Mouse (Mus musculus) CH12.LX (cell line): Measurements from ENCODE around the gene Irf6. TPM values are rescaled to one million over a fixed set of nuclear protein-coding genes. Genes with fewer than 3 reads are reported as not detected.
A peak's percentile ranks its signal among the peaks of the same experiment; 100 is the strongest.

Experiments
- DNase-seq: peaks from one replicate; pipeline ENCODE4 v3.0.0-alpha.2; 2013; ENCODE audit errors: extremely low read depth
- H3K27ac ChIP-seq: 2 replicates; pipeline ENCODE4 v1.5.1; 2012; ENCODE audit warnings: low read depth, mild to moderate bottlenecking, control low read depth, moderate library complexity; ENCODE audit not compliant: insufficient read depth
- H3K27me3 ChIP-seq: replicated peaks from 2 replicates; pipeline ENCODE3; 2012; ENCODE audit warnings: inconsistent platforms
- H3K36me3 ChIP-seq, 2 experiments: replicated peaks in 1 of 2; 2 replicates each; pipeline versions ENCODE3 to v1.6.1; 2012; ENCODE audit warnings: inconsistent platforms in 1 of 2, low read length in 1 of 2, mild to moderate bottlenecking in 1 of 2, mixed read lengths in 1 of 2, moderate library complexity in 1 of 2; ENCODE audit not compliant: control insufficient read depth in 1 of 2, insufficient read depth in 1 of 2
- H3K4me1 ChIP-seq, 2 experiments: 2 replicates each; pipeline ENCODE4 v1.6.1; 2012; ENCODE audit warnings: inconsistent platforms in 1 of 2, moderate library complexity in 1 of 2; ENCODE audit not compliant: insufficient read depth in 2 of 2, control insufficient read depth in 1 of 2
- H3K4me2 ChIP-seq: 2 replicates; pipeline ENCODE4 v1.6.1; 2012; ENCODE audit warnings: low read depth, mild to moderate bottlenecking, control low read depth; ENCODE audit not compliant: poor library complexity, insufficient read depth, severe bottlenecking
- H3K4me3 ChIP-seq, 3 experiments: fragments of 150-350 bp in 1 of 3; sonication (generic) in 1 of 3; replicated peaks in 1 of 3; 2 replicates each; pipeline versions ENCODE3 to v1.5.1; 2011 to 2012; ENCODE audit warnings: low read depth in 2 of 3, low read length in 2 of 3, mild to moderate bottlenecking in 2 of 3, moderate library complexity in 2 of 3, control low read depth in 1 of 3, improper control_type of control experiment in 1 of 3, inconsistent platforms in 1 of 3, mixed read lengths in 1 of 3; ENCODE audit not compliant: poor library complexity in 1 of 3
- H3K79me2 ChIP-seq: replicated peaks from 2 replicates; pipeline ENCODE4 v1.6.1; 2012; ENCODE audit warnings: mild to moderate bottlenecking, moderate library complexity; ENCODE audit not compliant: control insufficient read depth, poor library complexity, insufficient read depth, severe bottlenecking; ENCODE audit errors: extremely low read depth
- H3K9ac ChIP-seq: 2 replicates; pipeline ENCODE4 v1.6.1; 2012; ENCODE audit warnings: low read depth, mild to moderate bottlenecking, control low read depth, moderate library complexity; ENCODE audit not compliant: insufficient read depth
- H3K9me3 ChIP-seq: replicated peaks from 2 replicates; pipeline ENCODE3; 2012; ENCODE audit warnings: low read length, inconsistent platforms, mixed read lengths
- CHD2 ChIP-seq: IDR thresholded peaks from 2 replicates; pipeline ENCODE4 v1.6.1; 2011; ENCODE audit warnings: low read length, improper control_type of control experiment
- CTCF ChIP-seq, 2 experiments: IDR thresholded peaks in 1 of 2; conservative IDR thresholded peaks in 1 of 2; 2 replicates each; pipeline ENCODE4 v1.5.1; 2011 to 2012; ENCODE audit warnings: low read depth in 2 of 2, low read length in 2 of 2, improper control_type of control experiment in 1 of 2, inconsistent platforms in 1 of 2, mild to moderate bottlenecking in 1 of 2, moderate library complexity in 1 of 2
- E2F4 ChIP-seq: IDR thresholded peaks from 2 replicates; pipeline ENCODE4 v1.6.1; 2011; ENCODE audit warnings: low read depth, low read length, improper control_type of control experiment; ENCODE audit not compliant: insufficient replicate concordance
- GABPA ChIP-seq: IDR thresholded peaks from 2 replicates; pipeline ENCODE4 v1.6.1; 2012; ENCODE audit warnings: low read depth, low read length, improper control_type of control experiment, inconsistent platforms; ENCODE audit not compliant: insufficient replicate concordance
- HCFC1 ChIP-seq: IDR thresholded peaks from 2 replicates; pipeline ENCODE4 v1.6.1; 2012; ENCODE audit warnings: low read depth, mild to moderate bottlenecking, inconsistent platforms, low read length, improper control_type of control experiment
- KAT2A ChIP-seq: IDR thresholded peaks from 2 replicates; pipeline ENCODE4 v1.6.1; 2012; ENCODE audit warnings: low read length, improper control_type of control experiment, inconsistent platforms; ENCODE audit not compliant: insufficient replicate concordance
- MAFK ChIP-seq: IDR thresholded peaks from 2 replicates; pipeline ENCODE4 v1.6.1; 2011; ENCODE audit warnings: low read length, improper control_type of control experiment; ENCODE audit not compliant: insufficient replicate concordance
- MAX ChIP-seq: IDR thresholded peaks from 2 replicates; pipeline ENCODE4 v1.6.1; 2011; ENCODE audit warnings: low read length, improper control_type of control experiment
- MAZ ChIP-seq: IDR thresholded peaks from 2 replicates; pipeline ENCODE4 v1.6.1; 2012; ENCODE audit warnings: low read depth, mild to moderate bottlenecking, inconsistent platforms, low read length, improper control_type of control experiment, moderate library complexity
- MYC ChIP-seq: IDR thresholded peaks from 2 replicates; pipeline ENCODE4 v1.6.1; 2011; ENCODE audit warnings: low read depth, mild to moderate bottlenecking, improper control_type of control experiment, low read length
- NELFE ChIP-seq: IDR thresholded peaks from 2 replicates; pipeline ENCODE4 v1.6.1; 2011; ENCODE audit warnings: low read depth, low read length, improper control_type of control experiment
- NRF1 ChIP-seq: IDR thresholded peaks from 2 replicates; pipeline ENCODE4 v1.6.1; 2014; ENCODE audit warnings: low read depth, mild to moderate bottlenecking, inconsistent platforms, low read length, improper control_type of control experiment, moderate library complexity
- POLR2AphosphoS2 ChIP-seq: IDR thresholded peaks from 2 replicates; pipeline ENCODE4 v1.6.1; 2011; ENCODE audit warnings: low read depth, low read length, improper control_type of control experiment
- RAD21 ChIP-seq: IDR thresholded peaks from 2 replicates; pipeline ENCODE4 v1.6.1; 2011; ENCODE audit warnings: low read depth, mild to moderate bottlenecking, low read length, improper control_type of control experiment, moderate library complexity
- RCOR1 ChIP-seq: conservative IDR thresholded peaks from 2 replicates; pipeline ENCODE4 v1.6.1; 2012; ENCODE audit warnings: low read depth, mild to moderate bottlenecking, inconsistent platforms, low read length, improper control_type of control experiment
- USF2 ChIP-seq: conservative IDR thresholded peaks from 2 replicates; pipeline ENCODE4 v1.6.1; 2011; ENCODE audit warnings: low read depth, low read length, improper control_type of control experiment
- dilution Hi-C: fragments of 300-500 bp; cut with MboI; formaldehyde crosslinking; loops from 2 replicates; pipeline ENCODE4 v1.14.3; 2020; ENCODE audit warnings: low sequenced_read_pairs; ENCODE audit not compliant: extremely low pct_unique_long_range_greater_than_20kb, extremely low pct_ligation_motif_present
- in situ Hi-C: fragments of 300-500 bp; cut with MboI; formaldehyde crosslinking; loops from 3 replicates; pipeline ENCODE4 v1.14.3; 2019; ENCODE audit warnings: low sequenced_read_pairs, low pct_ligation_motif_present, low pct_unique_long_range_greater_than_20kb, mixed read lengths
- polyA plus RNA-seq: library from polyadenylated mRNA; unstranded; fragments of >175 nt; gene quantifications from 2 replicates; pipeline ENCODE4 v1.2.1, GENCODE M21; 2012; ENCODE audit warnings: low read depth; ENCODE audit not compliant: insufficient read length
- total RNA-seq, 2 experiments: library from RNA; depleted of rRNA; stranded (reverse); fragments of 300-350 nt in 1 of 2; fragments of >200 nt in 1 of 2; gene quantifications; 2 replicates each; pipeline ENCODE4 v1.2.3; 2012 to 2014

Irf6 gene
- total and polyA plus RNA-seq, 3 experiments: 0.31 to 13.0 (median 0.43) TPM

DNA sequence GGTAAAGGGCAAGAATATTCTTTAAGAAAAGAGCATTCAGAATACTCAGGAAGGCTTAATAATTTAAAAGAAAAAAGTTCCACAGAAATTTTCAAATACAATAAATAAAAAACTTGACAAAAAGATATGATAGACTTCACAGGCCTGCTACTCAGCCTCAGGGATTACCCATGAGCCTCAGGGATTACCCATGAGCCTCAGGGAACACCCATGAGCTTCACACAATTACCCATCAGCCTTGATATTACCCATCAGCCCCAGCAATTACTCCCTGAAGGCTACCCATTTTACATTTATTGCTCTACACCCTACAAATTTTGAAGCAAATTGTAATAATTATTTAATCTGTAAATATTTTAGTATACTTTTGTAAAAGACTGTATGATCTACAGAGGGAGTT is 20.5 kb upstream of the Irf6 start:
- DNase-seq: no peak
- Histone ChIP-seq H3K27ac (no peak overlapping the region), H3K9ac (no peak overlapping the region), H3K4me1 (peaks cover 11 to 26% of the 10 kb centered on the region in 2 experiments), H3K4me2 (no peak overlapping the region), H3K27me3 (no peaks in the 10 kb centered on the region), H3K9me3 (no peaks in the 10 kb centered on the region), H3K79me2 (peaks cover 23% of the 10 kb centered on the region), H3K4me3 (no peak overlapping the region), H3K36me3 (peaks cover 8 to 9% of the 10 kb centered on the region in 2 experiments)
- dilution Hi-C loops: no loop called here
- in situ Hi-C loops: no loop called here
- TF ChIP-seq MAX: no peak
- 0 out of 2 replicates have a peak, but pooled peaks have one; percentile 25 for TF ChIP-seq MYC
- TF ChIP-seq E2F4: no peak
- no peak for TF ChIP-seq GABPA
- no peak for TF ChIP-seq CHD2
- TF ChIP-seq CTCF (conservative IDR thresholded peaks at IDR 0.05 in 1 of 2, IDR thresholded peaks at IDR 0.05 in 1 of 2; ENCODE audit: low read depth in 2 of 2, low read length in 2 of 2): no peak
- no peak for TF ChIP-seq MAFK
- TF ChIP-seq NELFE: no peak
- TF ChIP-seq USF2: no peak
- TF ChIP-seq HCFC1: peak; percentile 61
- no peak for TF ChIP-seq POLR2AphosphoS2

DNA sequence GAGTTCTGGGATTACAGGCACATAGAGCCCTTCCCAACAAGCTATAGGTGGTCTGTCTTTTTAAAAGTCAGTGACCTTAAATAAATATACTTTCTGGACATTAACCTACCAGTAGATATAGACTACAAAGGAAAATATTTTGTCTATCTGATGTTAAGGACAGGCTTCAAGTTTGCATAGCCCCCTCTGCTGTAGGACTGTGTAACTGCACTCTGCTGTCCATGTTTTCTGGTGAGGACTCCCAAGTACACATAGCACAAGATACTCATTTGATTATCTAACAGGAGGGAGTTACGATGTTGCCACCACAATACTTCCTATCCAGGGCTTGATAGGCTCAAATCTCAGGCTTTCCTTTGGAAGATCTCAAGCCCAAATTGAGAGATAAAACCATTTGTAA is 19.2 kb upstream of the Irf6 start:
- H3K36me3 ChIP-seq: no peaks in the 10 kb centered on the region
- no peak for DNase-seq
- H3K4me3 ChIP-seq: no peak overlapping the region
- peaks cover 13% of the 10 kb centered on the region for H3K79me2 ChIP-seq
- TF ChIP-seq RAD21 (no peak), KAT2A (no peak), NELFE (no peak), NRF1 (no peak), MAZ (no peak), CTCF (conservative IDR thresholded peaks at IDR 0.05 in 1 of 2, IDR thresholded peaks at IDR 0.05 in 1 of 2; ENCODE audit: low read depth in 2 of 2, low read length in 2 of 2) (peak in 1 of 2 experiments; percentile 37; a peak in 3 of 4 replicates), RCOR1 (no peak)
- TF ChIP-seq, all 38 proteins: peak for 1
- no peak overlapping the region for H3K9ac ChIP-seq
- dilution Hi-C loops: no loop called here
- no peak overlapping the region for H3K27ac ChIP-seq
- H3K9me3 ChIP-seq: no peaks in the 10 kb centered on the region
- no peak overlapping the region for H3K4me2 ChIP-seq
- H3K27me3 ChIP-seq: no peaks in the 10 kb centered on the region
- in situ Hi-C loops: no loop called here
- peaks cover 18 to 21% of the 10 kb centered on the region in 2 experiments for H3K4me1 ChIP-seq
